8 mouse cellular contexts compared by ENCODE assay signal in genomic region chr13:80885103-80885833, GRCm38 (mm10). TPM values are rescaled to one million over a fixed set of nuclear protein-coding genes. Genes with fewer than 3 reads are reported as not detected.
DNase-seq lines count a peak whose midpoint lies in the region; ATAC-seq lines count a peak whose summit lies in the region.

No protein-coding gene starts in this region.

- H3K27ac ChIP-seq in hindbrain, embryonic 15.5 days (replicated peaks) = peak overlapping the region; percentile 100

- H3K9me3 ChIP-seq in hindbrain, embryonic 15.5 days = no peaks in the 10 kb centered on the region

- H3K27me3 ChIP-seq in hindbrain, embryonic 15.5 days = no peaks in the 10 kb centered on the region

- DNase-seq in T-cell, adult 2 months (ENCODE audit: low spot score) = peak; percentile 96
- DNase-seq in cerebellum, postnatal 36 days = peak; percentile 92 to 95
- DNase-seq in frontal cortex, postnatal 36 days (ENCODE audit: low spot score in 2 of 2) = peak; percentile 91 to 95
- DNase-seq in left cerebral cortex, adult 11 months (ENCODE audit: low spot score) = peak; percentile 92
- DNase-seq in lung, postnatal 36 days = peak; percentile 97
- DNase-seq in retina, embryonic 14.5 days (ENCODE audit: low spot score) = peak; percentile 98
- peak; percentile 90 to 94 for DNase-seq in thymus, postnatal 36 days

- ATAC-seq in hindbrain, embryonic 15.5 days (ENCODE audit: low FRiP score, low read depth) = peak; percentile 92

- H3K4me2 ChIP-seq in hindbrain, embryonic 15.5 days = peak overlapping the region; percentile 53

- H3K4me1 ChIP-seq in hindbrain, embryonic 15.5 days (replicated peaks) = peaks cover 14% of the 10 kb centered on the region

- H3K4me3 ChIP-seq in hindbrain, embryonic 15.5 days = peak overlapping the region; percentile 77

- H3K36me3 ChIP-seq in hindbrain, embryonic 15.5 days = peaks cover 14% of the 10 kb centered on the region

- WGBS in hindbrain, embryonic 15.5 days = under 1% methylated on average over 47 of the region's 47 CpGs

- H3K9ac ChIP-seq in hindbrain, embryonic 15.5 days = peak overlapping the region; percentile 94

RNA-seq across cellular contexts. Expression of gene Arrdc3, which starts 2.1 kb away (rescaled TPM):
- 40.2 and 46.6 TPM in 2 replicates for polyA plus RNA-seq in hindbrain, embryonic 15.5 days (2015; fragmentation: Nextera tagmentation; extraction: Ambion mirVana)

Comparison
In these comparisons a context has a peak if more than half of its experiments do, and no peak if none do; other contexts are left out.
1. Peak in every context shown above with its lines: DNase-seq, ATAC-seq, H3K4me3 ChIP-seq and H3K27ac ChIP-seq.